Mouse (Mus musculus): Measurements from ENCODE around the gene Shroom3.

Gene Shroom3

GRCm38 (mm10) chr5:92873518-92873917 lies 190.3 kb downstream of the Shroom3 start:
- ChIA-PET POLR2A (interaction anchor here in 2 of 4 experiments (0.7 to 1.2 kb wide), 2 partner anchors 10 to 51 kb away, joined by 3 to 8 read pairs; no protein-coding TSS in a partner anchor), CTCF (interaction anchor here in 2 of 4 experiments (1.4 to 1.7 kb wide), 2 partner anchors 65 to 145 kb away, joined by 3 to 5 read pairs; no protein-coding TSS in a partner anchor)

GRCm38 (mm10) chr5:92875836-92876235 lies 192.6 kb downstream of the Shroom3 start:
- POLR2A ChIA-PET: interaction anchor here in 1 of 4 experiments (0.6 kb wide), 1 partner anchor 29 kb away, joined by 4 read pairs; no protein-coding TSS in a partner anchor
- CTCF ChIA-PET: interaction anchor here in 1 of 4 experiments (1.0 kb wide), 1 partner anchor 148 kb away, joined by 3 read pairs; no protein-coding TSS in a partner anchor

GRCm38 (mm10) chr5:92877104-92877503 lies 193.9 kb downstream of the Shroom3 start:
- POLR2A ChIA-PET: interaction anchor here in 1 of 4 experiments (0.5 to 0.7 kb wide), 3 partner anchors 8 to 545 kb away, joined by 3 to 4 read pairs (median 3); partner anchors contain the start of gene Art3
- CTCF ChIA-PET: no interaction called here

GRCm38 (mm10) chr5:92880393-92880792 lies 197.2 kb downstream of the Shroom3 start:
- CTCF ChIA-PET: no interaction called here

GRCm38 (mm10) chr5:92880893-92881292 lies 197.7 kb downstream of the Shroom3 start:
- POLR2A ChIA-PET: interaction anchor here in 1 of 4 experiments (0.7 to 1.3 kb wide), 2 partner anchors 15 to 17 kb away, joined by 3 to 4 read pairs; no protein-coding TSS in a partner anchor

More at GRCm38 (mm10) chr5:92880393-92880792, 197.2 kb downstream of the Shroom3 start:
- POLR2A ChIA-PET: interaction anchor here in 2 of 4 experiments (1.1 to 1.3 kb wide), 2 partner anchors 11 to 15 kb away, joined by 3 to 4 read pairs; no protein-coding TSS in a partner anchor

GRCm38 (mm10) chr5:92886141-92886540 lies 202.9 kb downstream of the Shroom3 start:
- POLR2A ChIA-PET: no interaction called here
- CTCF ChIA-PET: no interaction called here

More at GRCm38 (mm10) chr5:92880893-92881292, 197.7 kb downstream of the Shroom3 start:
- CTCF ChIA-PET: no interaction called here

GRCm38 (mm10) chr5:92887501-92887900 lies 204.3 kb downstream of the Shroom3 start:
- POLR2A ChIA-PET: interaction anchor here in 2 of 4 experiments (0.8 to 1.4 kb wide), 5 partner anchors 10 to 38 kb away, joined by 3 to 4 read pairs (median 3); no protein-coding TSS in a partner anchor

GRCm38 (mm10) chr5:92888628-92889241 lies 205.5 kb downstream of the Shroom3 start:
- ChIA-PET POLR2A (interaction anchor here (0.6 to 1.8 kb wide), 12 partner anchors 9 to 759 kb away, joined by 3 to 12 read pairs (median 3); no protein-coding TSS in a partner anchor), CTCF (interaction anchor here in 2 of 4 experiments (0.6 kb wide), 2 partner anchors 133 to 147 kb away, joined by 4 to 6 read pairs; no protein-coding TSS in a partner anchor)

More at GRCm38 (mm10) chr5:92887501-92887900, 204.3 kb downstream of the Shroom3 start:
- CTCF ChIA-PET: no interaction called here

GRCm38 (mm10) chr5:92890902-92891301 lies 207.7 kb downstream of the Shroom3 start:
- ChIA-PET CTCF (interaction anchor here in 3 of 4 experiments (0.9 to 2.6 kb wide), 5 partner anchors 31 to 166 kb away, joined by 3 to 11 read pairs (median 3); no protein-coding TSS in a partner anchor), POLR2A (interaction anchor here in 2 of 4 experiments (0.8 to 1.6 kb wide), 3 partner anchors 11 to 71 kb away, joined by 3 to 5 read pairs (median 3); no protein-coding TSS in a partner anchor)

- POLR2A ChIA-PET: interaction anchor here in 3 of 4 experiments (0.7 to 2.5 kb wide), 12 partner anchors 9 to 138 kb away, joined by 3 to 14 read pairs (median 4); no protein-coding TSS in a partner anchor
- CTCF ChIA-PET: interaction anchor here in 2 of 4 experiments (0.9 to 2.6 kb wide), 4 partner anchors 9 to 168 kb away, joined by 3 to 11 read pairs (median 5); no protein-coding TSS in a partner anchor
Measured at GRCm38 (mm10) chr5:92893284-92893683, 210.0 kb downstream of the Shroom3 start.

GRCm38 (mm10) chr5:92893711-92894110 lies 210.5 kb downstream of the Shroom3 start:
- CTCF ChIA-PET: interaction anchor here in 1 of 4 experiments (0.9 to 1.3 kb wide), 3 partner anchors 9 to 168 kb away, joined by 3 to 5 read pairs (median 5); no protein-coding TSS in a partner anchor
- POLR2A ChIA-PET: interaction anchor here in 3 of 4 experiments (0.7 to 2.5 kb wide), 13 partner anchors 9 to 139 kb away, joined by 3 to 14 read pairs (median 4); no protein-coding TSS in a partner anchor

GRCm38 (mm10) chr5:92895877-92896276 lies 212.6 kb downstream of the Shroom3 start:
- POLR2A ChIA-PET: no interaction called here
- CTCF ChIA-PET: no interaction called here

- POLR2A ChIA-PET: interaction anchor here (0.6 to 2.7 kb wide), 19 partner anchors 8 to 199 kb away, joined by 3 to 15 read pairs (median 3); no protein-coding TSS in a partner anchor
- CTCF ChIA-PET: interaction anchor here in 3 of 4 experiments (1.0 to 1.7 kb wide), 4 partner anchors 12 to 169 kb away, joined by 3 to 16 read pairs (median 4); no protein-coding TSS in a partner anchor
Measured at GRCm38 (mm10) chr5:92896725-92897280, 213.6 kb downstream of the Shroom3 start.

GRCm38 (mm10) chr5:92897766-92898745 lies 214.8 kb downstream of the Shroom3 start:
- POLR2A ChIA-PET: interaction anchor here (0.5 to 2.7 kb wide), 38 partner anchors 9 to 429 kb away, joined by 3 to 15 read pairs (median 3); no protein-coding TSS in a partner anchor
- CTCF ChIA-PET: interaction anchor here in 3 of 4 experiments (0.5 to 1.7 kb wide), 6 partner anchors 13 to 170 kb away, joined by 3 to 16 read pairs (median 3); no protein-coding TSS in a partner anchor

- POLR2A ChIA-PET: interaction anchor here in 1 of 4 experiments (0.6 to 1.9 kb wide), 3 partner anchors 21 to 75 kb away, joined by 3 to 5 read pairs (median 4); no protein-coding TSS in a partner anchor
- CTCF ChIA-PET: no interaction called here
Measured at GRCm38 (mm10) chr5:92900470-92900869, 217.2 kb downstream of the Shroom3 start.

GRCm38 (mm10) chr5:92901870-92902269 lies 218.6 kb downstream of the Shroom3 start:
- ChIA-PET POLR2A (interaction anchor here in 2 of 4 experiments (1.0 to 1.9 kb wide), 3 partner anchors 14 to 23 kb away, joined by 4 to 9 read pairs (median 5); no protein-coding TSS in a partner anchor), CTCF (interaction anchor here in 2 of 4 experiments (0.5 to 1.0 kb wide), 2 partner anchors 22 to 1969 kb away, joined by 3 read pairs; no protein-coding TSS in a partner anchor)

GRCm38 (mm10) chr5:92905146-92905545 lies 221.9 kb downstream of the Shroom3 start:
- ChIA-PET CTCF (interaction anchor here in 3 of 4 experiments (0.7 to 1.5 kb wide), 5 partner anchors 16 to 179 kb away, joined by 3 to 5 read pairs (median 3); no protein-coding TSS in a partner anchor), POLR2A (interaction anchor here in 3 of 4 experiments (0.6 to 2.9 kb wide), 18 partner anchors 9 to 150 kb away, joined by 3 to 15 read pairs (median 3); no protein-coding TSS in a partner anchor)
